Mouse (Mus musculus): Measurements from ENCODE around the gene Tex33.

DNA sequence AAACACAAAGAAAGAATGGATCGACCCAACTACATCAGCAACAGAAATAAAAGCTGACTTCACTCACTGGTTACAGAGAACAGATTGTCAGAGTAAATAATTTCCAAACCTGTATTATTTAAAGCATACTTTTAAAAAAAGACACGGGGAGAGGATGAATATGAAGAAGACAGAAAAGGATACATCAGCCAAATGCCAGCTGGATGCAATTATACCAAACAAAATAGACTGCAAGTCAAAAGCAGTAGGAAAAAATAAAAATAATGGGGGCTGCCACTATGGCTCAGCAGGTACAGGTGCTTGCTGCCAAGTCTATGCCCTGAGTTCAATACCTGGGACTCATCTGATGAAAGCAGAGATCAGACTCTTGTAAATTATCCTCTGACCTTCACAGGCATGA, 15.5 kb downstream of the Tex33 start:
- TF ChIP-seq MYC (IDR thresholded peaks at IDR 0.05; ENCODE audit: low read depth, low read length) = no peak
- TF ChIP-seq CTCF (IDR thresholded peaks at IDR 0.05 in 2 of 3, conservative IDR thresholded peaks at IDR 0.05 in 1 of 3; ENCODE audit: control insufficient read depth in 1 of 3, insufficient read depth in 1 of 3, low read depth in 2 of 3, low read length in 3 of 3, poor library complexity in 1 of 3, severe bottlenecking in 1 of 3) = no peak
- no peak for TF ChIP-seq MAX (IDR thresholded peaks at IDR 0.05; ENCODE audit: low read length)
- no peak for TF ChIP-seq TCF12 (IDR thresholded peaks at IDR 0.05; ENCODE audit: low read depth, low read length)
- TF ChIP-seq MXI1 (IDR thresholded peaks at IDR 0.05; ENCODE audit: low read depth, low read length) = no peak
- no peak for TF ChIP-seq EP300 (IDR thresholded peaks at IDR 0.05; ENCODE audit: low read depth in 1 of 2, low read length in 2 of 2)
- no peak for TF ChIP-seq MAFK (IDR thresholded peaks at IDR 0.05; ENCODE audit: borderline replicate concordance, low read depth, low read length)
- TF ChIP-seq JUND (IDR thresholded peaks at IDR 0.05; ENCODE audit: low read depth, low read length) = no peak
- TF ChIP-seq POLR2A (IDR thresholded peaks at IDR 0.05; ENCODE audit: control insufficient read depth in 1 of 2, insufficient read depth in 1 of 2, low read depth in 1 of 2, low read length in 2 of 2, poor library complexity in 1 of 2) = no peak
- TF ChIP-seq POLR2AphosphoS5 (IDR thresholded peaks at IDR 0.05; ENCODE audit: borderline replicate concordance, low read depth, low read length) = no peak
- TF ChIP-seq HCFC1 (IDR thresholded peaks at IDR 0.05; ENCODE audit: low read depth, low read length) = no peak
- TF ChIP-seq CHD2 (IDR thresholded peaks at IDR 0.05; ENCODE audit: low read length) = no peak
- TF ChIP-seq TAL1 (IDR thresholded peaks at IDR 0.05; ENCODE audit: low read length) = no peak

All from MEL (cell line).